Mouse (Mus musculus): ENCODE measurements around the gene Tap2.

Gene Tap2

DNA sequence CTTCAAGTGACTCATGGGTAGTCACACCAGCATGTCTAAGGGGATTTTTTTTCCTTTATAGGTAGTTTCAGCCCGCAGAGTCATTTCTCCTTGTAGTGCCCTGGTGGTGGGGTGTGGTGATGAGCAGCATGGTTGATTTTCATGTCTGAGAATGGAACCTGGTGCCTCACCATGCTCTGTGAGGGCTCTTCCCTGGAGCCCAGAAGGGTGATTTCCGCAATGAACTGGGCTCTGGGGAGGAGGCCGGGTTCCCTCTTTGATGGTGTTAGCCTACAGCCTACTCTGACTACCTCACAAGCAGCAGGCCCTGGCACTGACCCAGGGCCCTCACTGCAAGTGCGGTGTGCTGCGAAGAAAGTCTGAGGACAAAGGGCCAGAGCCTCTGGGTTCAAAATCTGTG, at the start of gene Tap2:
Gene Tap2, plus strand, starts transcription at position 84 of the 400 bp plus-strand sequence.
- no peak for DNase-seq

- no peak for DNase-seq
Measured at GRCm38 (mm10) chr17:34155534-34155933, 47.8 kb upstream of the Tap2 start.

DNA sequence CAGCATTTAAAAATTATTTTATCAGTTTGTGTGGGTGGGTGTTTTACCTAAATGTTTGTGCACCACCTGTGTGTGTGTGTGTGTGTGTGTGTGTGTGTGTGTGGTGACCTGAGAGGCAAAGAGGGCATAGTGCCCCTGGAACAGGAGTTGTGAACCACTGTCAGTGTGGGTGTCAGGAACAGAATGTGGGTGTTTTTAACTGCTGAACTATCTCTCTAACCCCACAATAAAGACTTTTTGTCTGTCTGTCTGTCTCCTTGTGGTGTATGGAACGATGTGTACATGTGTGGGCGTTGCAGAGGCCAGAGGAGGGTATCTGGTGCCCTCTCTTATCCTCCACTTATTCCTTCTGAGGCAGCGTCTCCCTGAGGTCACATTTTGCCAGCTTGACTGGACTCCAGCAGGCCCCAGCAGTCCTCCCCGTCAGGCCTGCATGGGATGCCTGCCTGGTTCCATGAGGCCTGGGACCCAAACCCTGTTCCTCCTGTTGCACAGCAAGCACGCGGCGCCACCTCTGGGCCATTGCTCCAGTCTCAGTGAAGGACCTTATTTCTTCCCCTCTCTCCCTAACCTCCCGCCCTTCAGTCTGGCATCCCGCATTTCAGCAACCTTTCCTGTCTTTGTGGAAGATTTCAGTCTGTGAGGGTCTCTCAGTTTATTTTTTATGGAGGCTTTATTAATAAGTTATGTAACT, 39.0 kb upstream of the Tap2 start:
- DNase-seq: no peak

DNA sequence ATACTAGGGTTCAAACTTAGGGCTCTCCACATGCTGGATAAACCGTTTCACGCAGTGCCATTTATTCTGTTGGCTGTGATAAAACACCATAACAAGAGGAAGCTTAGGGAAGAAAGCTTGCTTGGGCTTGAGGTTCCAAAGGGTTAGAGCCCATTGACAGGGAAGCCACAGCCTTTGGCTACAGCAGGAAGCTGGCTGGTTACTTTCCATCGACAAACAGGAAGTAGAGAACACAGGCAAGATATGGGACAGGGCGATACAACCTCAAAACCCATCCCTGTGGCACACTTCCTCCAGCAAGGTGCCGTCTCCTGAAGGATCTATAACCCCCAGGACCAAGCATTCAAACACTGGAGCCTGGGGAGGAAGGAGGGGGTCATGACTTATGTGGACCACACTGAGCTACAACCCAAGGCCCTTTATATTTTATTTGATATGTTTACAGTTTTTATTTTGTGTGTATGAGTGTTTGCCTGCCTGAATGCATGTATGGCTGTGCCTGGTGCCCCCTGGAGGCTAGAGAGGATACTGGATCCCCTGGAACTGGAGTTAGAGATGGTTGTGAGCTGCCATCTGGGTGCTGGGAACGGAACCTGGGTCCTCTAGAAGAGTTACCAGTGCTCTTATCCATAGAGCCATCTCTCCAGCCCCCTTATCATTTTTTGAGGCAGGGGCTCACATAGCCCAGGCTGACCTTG, 38.1 kb upstream of the Tap2 start:
- no peak for DNase-seq

DNA sequence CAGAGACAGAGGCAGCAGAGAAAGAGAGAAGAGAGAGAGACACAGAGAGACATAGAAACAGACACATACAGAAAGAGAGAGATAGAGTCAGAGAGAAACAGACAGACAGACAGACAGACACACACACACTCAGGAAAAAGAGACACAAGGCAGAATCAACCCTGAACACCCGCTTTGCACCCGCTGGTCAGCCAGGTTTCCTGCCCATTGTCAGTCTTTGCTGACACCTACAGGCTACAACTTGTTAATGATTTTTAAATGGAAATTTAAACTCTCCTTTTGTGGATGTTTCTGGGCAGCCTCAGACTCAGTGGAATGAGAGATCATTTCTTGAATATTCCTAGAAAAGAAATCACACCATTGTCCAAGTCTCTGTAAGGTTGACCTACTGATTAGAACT, 34.0 kb upstream of the Tap2 start:
- DNase-seq: no peak

DNA sequence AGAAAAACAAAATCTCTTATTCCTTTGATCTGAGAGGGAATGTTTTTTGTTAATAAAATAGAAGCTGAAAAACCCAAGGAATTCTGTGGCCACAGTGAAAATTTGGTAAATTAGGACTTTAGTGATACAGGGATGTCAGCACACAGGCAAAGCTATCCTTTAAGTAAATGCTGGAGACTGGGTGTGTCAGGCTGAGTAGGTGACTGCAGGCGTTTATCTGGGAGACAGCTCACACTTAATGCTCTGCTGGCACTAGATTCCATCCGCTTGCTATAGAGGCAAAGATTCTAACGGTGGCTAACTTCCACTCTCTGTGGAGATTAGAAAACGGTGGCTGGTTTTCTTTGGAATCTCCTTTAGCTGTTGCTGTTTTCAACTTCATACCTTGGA, 32.8 kb upstream of the Tap2 start:
- DNase-seq: no peak

DNA sequence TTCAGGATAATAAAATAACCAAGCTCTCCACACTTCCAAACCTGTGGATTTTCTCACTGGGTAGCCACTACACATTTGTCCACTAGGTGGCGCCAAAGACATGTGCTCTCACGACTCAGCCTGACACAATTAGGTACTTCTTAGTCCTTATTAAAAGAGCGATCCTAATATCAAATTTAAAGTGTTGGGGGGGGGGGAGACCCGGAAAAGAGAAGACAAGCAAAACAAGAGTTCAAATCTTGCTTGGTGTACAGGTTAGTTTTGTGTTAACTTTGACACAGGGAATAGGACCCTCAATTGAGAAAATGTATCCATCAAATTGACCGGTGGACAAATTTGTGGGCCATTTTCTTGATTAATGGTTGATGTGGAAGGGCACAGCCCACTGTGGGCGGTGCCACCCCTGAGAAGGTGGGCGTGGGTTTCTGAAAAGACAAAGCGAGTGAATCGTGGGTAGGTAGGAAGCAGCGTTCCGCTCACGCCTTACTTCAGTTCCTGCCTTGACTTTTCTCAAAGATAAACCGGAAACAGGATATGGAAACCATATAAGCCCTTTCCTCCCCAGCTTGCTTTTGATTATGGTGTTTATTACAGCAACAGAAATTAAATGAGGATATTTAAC, 32.3 kb upstream of the Tap2 start:
- DNase-seq: peak; percentile 71

- DNase-seq: no peak
Measured at GRCm38 (mm10) chr17:34172528-34172927, 30.8 kb upstream of the Tap2 start.

DNA sequence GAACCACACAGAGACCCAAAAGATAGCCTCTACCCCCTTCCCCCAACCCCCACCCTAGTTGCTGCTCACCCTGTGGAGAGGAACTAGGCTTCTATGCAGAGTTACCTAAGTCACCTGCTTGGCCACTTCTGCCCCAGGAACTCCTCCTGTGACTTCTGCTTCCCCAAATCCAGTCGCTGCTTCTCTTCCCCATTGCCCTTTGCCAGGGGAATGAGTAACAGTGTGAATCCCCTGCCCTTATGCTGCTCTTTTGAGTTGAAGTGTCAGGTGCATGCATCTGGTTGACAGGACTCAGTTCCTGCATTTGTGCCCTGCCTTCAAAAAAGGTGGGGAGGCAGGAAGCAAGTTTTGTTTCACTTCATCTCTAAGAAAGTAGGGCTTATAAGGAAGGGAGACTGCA, 29.3 kb upstream of the Tap2 start:
- no peak for DNase-seq

DNA sequence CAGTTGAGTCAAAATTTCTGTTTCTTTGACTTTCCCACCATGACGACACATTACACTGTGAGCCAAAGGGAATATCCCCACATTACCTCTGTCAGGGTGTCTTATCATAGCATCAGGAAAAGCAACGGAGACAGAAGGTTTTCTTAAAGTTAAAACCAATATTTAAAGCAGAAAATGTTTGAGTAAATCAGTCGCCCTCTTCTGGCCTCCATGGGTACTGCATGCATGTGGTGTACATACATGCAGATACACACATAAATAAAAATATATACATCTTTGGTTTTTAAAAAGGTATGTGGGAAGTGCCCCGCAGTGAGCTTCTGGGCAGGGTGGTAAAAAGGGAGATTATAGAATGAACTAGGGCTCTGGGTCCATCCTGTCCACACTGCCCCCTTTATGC, 26.1 kb upstream of the Tap2 start:
- DNase-seq: no peak

DNA sequence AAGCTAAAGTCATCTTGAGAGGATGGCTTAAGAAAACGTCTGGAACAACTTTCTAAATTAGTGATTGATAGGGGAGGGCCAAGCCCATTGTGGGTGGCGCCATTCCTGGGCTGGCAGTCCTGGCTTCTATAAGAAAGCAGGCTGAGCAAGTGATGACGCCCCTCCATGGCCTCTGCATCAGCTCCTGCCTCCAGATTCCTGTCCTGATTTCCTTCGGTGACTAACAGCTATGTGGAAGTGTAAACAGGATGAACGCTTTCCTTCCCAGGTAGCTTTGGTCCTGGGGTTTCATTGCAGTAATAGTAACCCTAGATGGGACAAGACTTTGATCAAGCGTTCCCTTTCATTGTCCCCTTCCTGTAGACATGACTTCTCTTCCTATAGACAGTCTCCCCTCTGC, 24.3 kb upstream of the Tap2 start:
- DNase-seq: no peak

DNA sequence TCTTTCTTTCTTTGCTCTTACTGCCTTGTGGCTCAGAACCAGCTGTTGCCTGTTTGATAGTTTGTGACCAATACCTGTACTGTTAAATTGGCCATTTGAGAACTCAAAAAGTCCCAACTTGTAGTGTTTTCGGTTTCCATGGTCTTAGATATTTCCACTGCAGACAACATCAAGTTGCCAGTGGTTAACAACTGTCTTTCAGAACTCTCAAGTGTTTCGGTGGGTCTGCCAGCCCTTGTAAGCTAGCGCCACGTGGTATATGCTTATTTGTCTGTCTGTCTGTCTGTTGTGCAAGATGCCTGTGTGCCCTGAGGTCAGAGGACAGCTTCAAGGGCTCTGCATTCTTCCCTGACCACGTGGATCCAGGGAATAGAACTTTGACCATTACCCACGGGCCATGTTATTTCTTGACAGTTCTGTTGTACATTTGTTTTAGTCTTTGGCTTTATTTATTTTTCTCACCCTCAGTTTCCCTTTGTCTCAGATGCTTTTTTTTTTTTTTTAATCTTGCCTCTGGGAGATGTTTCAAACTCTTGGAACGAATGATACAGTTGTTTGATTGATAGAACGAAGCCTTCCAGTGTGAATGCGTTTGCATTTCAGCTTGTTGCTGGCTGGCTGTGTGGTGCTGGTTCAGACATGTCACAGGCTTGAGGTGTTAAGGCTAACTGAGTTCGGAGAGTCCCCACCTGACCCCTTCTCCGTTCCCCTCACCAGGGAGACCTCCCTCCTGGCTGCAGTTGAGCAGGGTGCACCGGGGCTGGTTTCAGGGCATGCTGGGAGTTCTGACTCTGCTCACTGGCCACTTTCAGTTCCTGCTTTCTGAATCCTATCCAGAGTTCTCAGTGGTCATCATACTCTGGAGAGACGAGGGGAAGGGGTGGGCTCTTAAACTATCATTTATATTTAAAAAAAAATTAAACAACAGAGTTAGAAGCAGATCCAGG, 23.1 kb upstream of the Tap2 start:
- no peak for DNase-seq

GRCm38 (mm10) chr17:34183564-34184219, 19.6 kb upstream of the Tap2 start:
- no peak for DNase-seq

GRCm38 (mm10) chr17:34185526-34185925, 17.8 kb upstream of the Tap2 start:
- no peak for DNase-seq

DNA sequence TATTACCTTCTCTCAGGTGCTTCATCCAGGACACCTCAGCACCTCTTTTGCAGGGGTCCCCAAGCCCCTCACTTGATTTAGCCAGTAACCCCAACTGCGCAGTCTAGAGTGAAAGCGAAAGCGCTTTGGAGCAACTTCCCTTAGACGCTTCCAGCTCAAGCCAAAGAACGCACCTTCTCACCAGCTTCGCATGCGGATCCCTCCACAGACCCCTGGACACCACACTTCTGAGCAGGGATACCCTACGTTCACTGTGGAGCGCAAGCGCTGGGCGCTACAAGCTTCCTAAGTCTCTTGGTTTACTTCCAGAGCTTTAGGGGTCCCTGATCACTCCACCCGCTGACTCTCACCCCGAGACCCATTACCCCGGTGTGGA, 16.5 kb upstream of the Tap2 start:
- DNase-seq: no peak

DNA sequence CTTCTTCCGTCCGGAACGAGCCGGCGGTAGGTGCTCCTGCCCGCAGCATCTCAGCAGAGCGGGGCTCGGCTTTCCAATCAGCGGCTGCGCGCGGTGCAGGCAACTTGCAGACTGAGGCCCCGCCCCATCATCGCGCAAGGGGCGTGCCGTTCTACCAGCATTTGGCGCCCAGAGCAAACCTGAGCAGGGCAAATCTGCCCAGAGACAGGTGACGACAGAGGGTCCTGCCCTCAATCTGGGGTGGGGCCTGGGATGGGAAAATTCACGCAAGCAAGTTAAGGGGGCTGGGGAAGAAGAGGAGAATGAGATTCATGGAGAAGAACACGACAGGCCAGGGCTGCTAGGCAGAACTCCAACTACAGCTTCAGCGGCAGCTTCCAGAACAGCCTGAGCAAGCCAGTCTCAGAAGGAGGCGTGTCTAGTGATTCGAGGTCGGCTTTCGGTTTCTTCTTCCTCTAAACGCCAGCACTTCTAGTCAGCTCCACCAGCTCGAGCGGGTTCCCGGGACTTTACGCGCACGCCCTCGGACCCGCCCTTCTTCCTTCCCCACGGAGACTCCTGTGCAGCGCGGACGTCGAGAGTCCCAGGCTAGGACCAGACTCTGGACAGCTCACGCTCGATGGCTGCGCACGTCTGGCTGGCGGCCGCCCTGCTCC, 15.9 kb upstream of the Tap2 start, which contains the start of the genes Tap1 and Psmb9:
Gene Tap1, plus strand, starts transcription at position 293 of the 656 bp plus-strand sequence.
Gene Psmb9, minus strand, starts transcription at position 504 of the 656 bp plus-strand sequence.
- peak; percentile 96 for DNase-seq

DNA sequence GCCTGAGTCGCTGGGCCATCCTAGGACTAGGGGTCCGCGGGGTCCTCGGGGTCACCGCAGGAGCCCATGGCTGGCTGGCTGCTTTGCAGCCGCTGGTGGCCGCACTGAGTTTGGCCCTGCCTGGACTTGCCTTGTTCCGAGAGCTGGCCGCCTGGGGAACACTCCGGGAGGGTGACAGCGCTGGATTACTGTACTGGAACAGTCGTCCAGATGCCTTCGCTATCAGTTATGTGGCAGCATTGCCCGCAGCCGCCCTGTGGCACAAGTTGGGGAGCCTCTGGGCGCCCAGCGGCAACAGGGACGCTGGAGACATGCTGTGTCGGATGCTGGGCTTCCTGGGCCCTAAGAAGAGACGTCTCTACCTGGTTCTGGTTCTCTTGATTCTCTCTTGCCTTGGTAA, 15.3 kb upstream of the Tap2 start:
- no peak for DNase-seq

- DNase-seq: no peak
Measured at GRCm38 (mm10) chr17:34188986-34189385, 14.3 kb upstream of the Tap2 start.

- no peak for DNase-seq
Measured at GRCm38 (mm10) chr17:34192852-34193251, 10.5 kb upstream of the Tap2 start.

GRCm38 (mm10) chr17:34193468-34193867, 9.9 kb upstream of the Tap2 start:
- DNase-seq: no peak

DNA sequence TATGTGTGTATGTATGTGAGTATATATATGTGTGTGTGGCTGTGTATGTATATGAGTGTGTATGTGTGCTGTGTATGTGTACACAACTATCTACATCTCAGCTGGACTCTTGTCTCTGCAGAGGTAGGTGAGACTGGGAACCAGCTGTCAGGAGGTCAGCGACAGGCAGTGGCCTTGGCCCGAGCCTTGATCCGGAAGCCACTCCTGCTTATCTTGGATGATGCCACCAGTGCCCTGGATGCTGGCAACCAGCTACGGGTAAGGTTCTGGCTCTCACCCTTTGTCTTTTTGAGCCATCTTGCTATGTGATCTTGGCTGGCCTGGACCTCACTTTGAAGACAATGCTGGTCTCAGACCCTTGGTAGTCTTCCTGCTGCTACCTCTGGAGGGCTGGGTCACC, 8.6 kb upstream of the Tap2 start:
- no peak for DNase-seq

GRCm38 (mm10) chr17:34196491-34196890, 6.8 kb upstream of the Tap2 start:
- DNase-seq: no peak

All from layer of hippocampus, adult 9-11 months (tissue).